Mouse (Mus musculus) limb, embryonic 14.5 days (tissue): ENCODE measurements around the gene Edem2. TPM values are rescaled to one million over a fixed set of nuclear protein-coding genes. Genes with fewer than 3 reads are reported as not detected.

Experiments
- ATAC-seq: fragments of 200-750 bp; cut with Nextera tagmentation; 2 replicates; pipeline ENCODE4 v1.8.0; 2017; ENCODE audit warnings: low read depth, moderate number of reproducible peaks, moderate TSS enrichment; ENCODE audit not compliant: low FRiP score
- DNase-seq: peaks from one replicate; pipeline ENCODE4 v3.0.0-alpha.2; 2015; ENCODE audit warnings: low spot score
- H3K27ac ChIP-seq: fragments of 300-500 bp; sonication (generic); replicated peaks from 2 replicates; pipeline ENCODE4 v1.5.1; 2014; ENCODE audit warnings: low read depth, mild to moderate bottlenecking, low read length, moderate library complexity, mixed read lengths
- H3K27me3 ChIP-seq: fragments of 300-500 bp; sonication (generic); 2 replicates; pipeline ENCODE4 v1.6.1; 2014; ENCODE audit warnings: low read length, mixed read lengths; ENCODE audit not compliant: control insufficient read depth, insufficient read depth
- H3K36me3 ChIP-seq: fragments of 300-500 bp; sonication (generic); 2 replicates; pipeline ENCODE4 v1.6.1; 2014; ENCODE audit warnings: mild to moderate bottlenecking, low read length, moderate library complexity, mixed read lengths; ENCODE audit not compliant: control insufficient read depth, insufficient read depth
- H3K4me1 ChIP-seq: fragments of 300-500 bp; sonication (generic); 2 replicates; pipeline ENCODE4 v1.6.1; 2014; ENCODE audit warnings: antibody characterized with exemption, low read length, mixed read lengths; ENCODE audit not compliant: control insufficient read depth, insufficient read depth
- H3K4me2 ChIP-seq: fragments of 300-500 bp; sonication (generic); replicated peaks from 2 replicates; pipeline ENCODE4 v1.6.1; 2014; ENCODE audit warnings: low read depth, mild to moderate bottlenecking, low read length, moderate library complexity; ENCODE audit not compliant: severe bottlenecking
- H3K4me3 ChIP-seq: fragments of 300-500 bp; sonication (generic); replicated peaks from 2 replicates; pipeline ENCODE4 v1.5.1; 2014; ENCODE audit warnings: low read length
- H3K9ac ChIP-seq: fragments of 300-500 bp; sonication (generic); 2 replicates; pipeline ENCODE4 v1.6.1; 2014; ENCODE audit warnings: mild to moderate bottlenecking, low read depth, low read length, moderate library complexity; ENCODE audit not compliant: severe bottlenecking
- H3K9me3 ChIP-seq: fragments of 300-500 bp; sonication (generic); 2 replicates; pipeline ENCODE4 v1.6.1; 2016; ENCODE audit warnings: low read length; ENCODE audit not compliant: control insufficient read depth
- POLR2A ChIP-seq: fragments of 200-500 bp; IDR thresholded peaks from 2 replicates; pipeline ENCODE4 v1.8.0; 2012; ENCODE audit warnings: inconsistent platforms, mild to moderate bottlenecking, moderate library complexity, borderline replicate concordance; ENCODE audit not compliant: insufficient read depth, insufficient read length; ENCODE audit errors: extremely low read depth
- WGBS: fragments of 180-500 bp; shearing (Covaris S2); extraction: QIAGEN DNeasy Blood & Tissue Kit; methylation state at CpG from one replicate; pipeline ENCODE4 v1.1.7; 2014; 5-methylcytosine and 5-hydroxymethylcytosine counted together
- polyA plus RNA-seq, 2 experiments: library from polyadenylated mRNA; depleted of rRNA in 1 of 2; stranded (reverse) in 1 of 2; unstranded in 1 of 2; fragments of >200 nt; fragmentation: Nextera tagmentation in 1 of 2; extraction: Ambion mirVana in 1 of 2; gene quantifications; 2 replicates each; pipeline versions ENCODE4 v1.2.1 to v1.2.3; 2012 to 2014

The Edem2 gene
- polyA plus RNA-seq (2012; rRNA removed) (36.1 and 38.5 TPM in 2 replicates), polyA plus RNA-seq (2014; fragmentation: Nextera tagmentation; extraction: Ambion mirVana) (31.3 and 35.0 TPM in 2 replicates)

DNA sequence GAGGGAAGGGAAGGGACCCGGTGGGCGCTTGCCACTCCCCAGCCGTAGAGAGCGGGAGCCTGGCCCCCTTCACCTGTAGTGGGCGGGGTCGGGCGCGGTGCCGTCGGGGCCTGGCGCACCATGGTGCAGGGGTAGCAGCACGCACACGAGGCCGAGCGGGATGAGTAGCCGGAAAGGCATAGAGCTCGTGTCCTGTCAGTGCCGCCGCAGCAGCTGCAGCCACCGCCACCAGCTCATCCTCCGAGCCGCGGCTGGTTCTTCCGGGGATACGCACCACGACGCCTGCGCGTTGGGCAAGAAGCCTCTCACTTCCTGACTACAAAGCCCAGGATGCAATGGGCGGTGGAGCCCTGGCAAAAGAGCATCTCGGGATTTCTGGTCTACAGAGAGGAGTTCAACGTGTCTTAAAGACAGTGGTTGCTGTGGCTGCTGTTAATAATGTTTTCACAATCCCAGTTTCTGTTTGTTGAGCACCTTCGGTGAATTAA lies at the start of gene Edem2:
Gene Edem2, minus strand, starts transcription at position 318 of the 488 bp plus-strand sequence.
- Histone ChIP-seq H3K9ac (peak within 1 kb of the TSS; percentile 58), H3K36me3 (no peaks in the 10 kb centered on the region), H3K9me3 (no peaks in the 10 kb centered on the region), H3K4me1 (peaks cover 8% of the 10 kb centered on the region), H3K27ac (no peak within 1 kb of the TSS), H3K4me2 (peak within 1 kb of the TSS; percentile 83), H3K4me3 (peak within 1 kb of the TSS; percentile 73), H3K27me3 (no peaks in the 10 kb centered on the region)
- TF ChIP-seq POLR2A, result peak; percentile 54; the same call in 1 of the 2 replicates
- under 1% methylated on average over 33 of the region's 33 CpGs for WGBS
- peak; percentile 89 for ATAC-seq
- peak; percentile 91 for DNase-seq

GRCm38 (mm10) chr2:155779066-155779465 lies 49.8 kb upstream of the Edem2 start:
- no peak overlapping the region for H3K27ac ChIP-seq
- H3K4me3 ChIP-seq, result no peak overlapping the region
- H3K9ac ChIP-seq, result no peak overlapping the region
- no peak overlapping the region for H3K4me2 ChIP-seq
- no peaks in the 10 kb centered on the region for H3K36me3 ChIP-seq
- ATAC-seq (no peak), DNase-seq (no peak)
- TF ChIP-seq POLR2A, result no peak
- H3K4me1 ChIP-seq, result 0 out of 2 replicates have a peak, but pooled peaks cover 3% of the 10 kb centered on the region
- H3K9me3 ChIP-seq, result no peaks in the 10 kb centered on the region
- WGBS, result 41% methylated on average over 7 of the region's 7 CpGs
- H3K27me3 ChIP-seq, result peaks cover 29% of the 10 kb centered on the region

DNA sequence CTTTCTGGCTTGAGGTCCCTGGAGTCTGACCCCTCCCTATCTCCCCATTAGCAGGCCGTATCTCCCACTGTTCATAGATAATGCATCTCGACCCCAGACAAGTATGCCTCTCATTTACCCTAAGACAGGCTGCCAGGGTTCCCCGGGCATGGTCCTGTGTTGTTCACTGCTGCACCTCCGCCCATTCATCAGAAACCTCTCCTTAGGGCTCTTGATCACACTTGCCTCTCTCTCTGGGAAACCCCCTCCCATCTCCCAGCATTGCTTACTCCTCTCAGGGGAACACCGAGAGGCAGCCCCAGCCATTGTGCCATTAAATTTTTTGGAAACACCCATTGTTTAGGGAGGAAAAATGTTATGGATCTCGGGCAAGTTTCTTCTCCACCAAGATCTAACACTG lies 48.7 kb upstream of the Edem2 start:
- no peak for ATAC-seq
- TF ChIP-seq POLR2A, result no peak
- 72% methylated on average over 6 of the region's 6 CpGs for WGBS

GRCm38 (mm10) chr2:155777688-155777985 lies 48.4 kb upstream of the Edem2 start:
- no peak for DNase-seq
- Histone ChIP-seq H3K4me2 (no peak overlapping the region), H3K4me1 (0 out of 2 replicates have a peak, but pooled peaks cover 3% of the 10 kb centered on the region), H3K27ac (no peak overlapping the region), H3K9me3 (no peaks in the 10 kb centered on the region), H3K36me3 (no peaks in the 10 kb centered on the region), H3K27me3 (peaks cover 42% of the 10 kb centered on the region), H3K9ac (no peak overlapping the region), H3K4me3 (no peak overlapping the region)
- TF ChIP-seq POLR2A, result no peak
- no peak for ATAC-seq
- 75% methylated on average over 4 of the region's 4 CpGs for WGBS

More for the DNA sequence above, 48.7 kb upstream of the Edem2 start:
- peaks cover 39% of the 10 kb centered on the region for H3K27me3 ChIP-seq
- no peak overlapping the region for H3K4me3 ChIP-seq
- no peak overlapping the region for H3K9ac ChIP-seq
- no peaks in the 10 kb centered on the region for H3K9me3 ChIP-seq
- no peak overlapping the region for H3K4me2 ChIP-seq
- DNase-seq, result no peak
- H3K27ac ChIP-seq, result no peak overlapping the region
- H3K36me3 ChIP-seq, result no peaks in the 10 kb centered on the region
- H3K4me1 ChIP-seq, result 0 out of 2 replicates have a peak, but pooled peaks cover 3% of the 10 kb centered on the region

GRCm38 (mm10) chr2:155776824-155777687 lies 47.8 kb upstream of the Edem2 start:
- H3K27me3 ChIP-seq, result peaks cover 43% of the 10 kb centered on the region

More at GRCm38 (mm10) chr2:155776824-155777687, 47.8 kb upstream of the Edem2 start:
- Histone ChIP-seq H3K27ac (no peak overlapping the region), H3K4me1 (0 out of 2 replicates have a peak, but pooled peaks cover 3% of the 10 kb centered on the region), H3K36me3 (no peaks in the 10 kb centered on the region), H3K4me2 (no peak overlapping the region), H3K9ac (no peak overlapping the region), H3K9me3 (no peaks in the 10 kb centered on the region), H3K4me3 (no peak overlapping the region)
- TF ChIP-seq POLR2A, result no peak
- ATAC-seq (no peak), DNase-seq (no peak)
- WGBS, result 64% methylated on average over 10 of the region's 10 CpGs
